Mouse (Mus musculus): Measurements from ENCODE around the gene Gm10130.
"Not testable (repeated sequence)": the region's sequence is repeated elsewhere in the genome, so short reads cannot be mapped to it uniquely, and the experiment has no call there.

Gm10130 gene

DNA sequence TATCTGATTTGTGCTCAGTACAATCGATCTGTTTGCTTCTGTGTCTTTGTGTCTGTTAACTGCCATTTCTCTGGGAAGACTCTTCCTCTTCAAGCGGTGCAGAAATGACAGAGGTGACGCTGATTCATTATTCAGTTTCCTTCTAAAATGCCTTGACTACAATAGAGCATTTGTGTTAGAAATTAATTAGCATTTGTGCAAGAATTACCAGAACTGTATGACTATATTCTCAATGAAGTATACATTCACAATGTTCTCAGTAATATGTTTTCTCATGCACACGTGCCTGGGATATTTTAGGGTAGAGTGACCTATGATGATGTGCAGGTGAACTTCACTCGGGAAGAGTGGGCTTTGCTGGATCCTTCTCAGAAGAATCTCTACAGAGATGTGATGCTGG is at the start of gene Gm10130:
Gene Gm10130 (plus strand): TSS at position 301 of the 400 bp plus-strand sequence.
- no peak for DNase-seq

DNA sequence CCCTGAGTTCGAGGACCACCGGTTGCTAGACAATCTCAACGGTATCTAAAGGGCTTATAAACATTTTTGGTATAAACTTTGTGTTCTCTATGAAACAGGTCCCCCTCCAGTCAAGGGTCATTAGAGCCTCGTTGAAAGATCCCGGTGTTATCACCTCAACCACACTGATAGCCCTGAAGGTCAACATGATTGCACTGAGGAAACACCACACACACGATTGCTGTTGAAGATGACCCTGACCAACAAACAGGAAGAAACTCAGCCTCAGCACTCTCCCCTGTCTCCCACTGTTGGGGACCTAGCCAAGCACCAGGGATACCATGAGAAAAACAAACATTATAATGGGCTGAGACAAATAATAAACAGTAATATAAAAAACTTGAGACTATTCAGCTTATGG is 29.8 kb upstream of the Gm10130 start:
- DNase-seq = no peak

DNA sequence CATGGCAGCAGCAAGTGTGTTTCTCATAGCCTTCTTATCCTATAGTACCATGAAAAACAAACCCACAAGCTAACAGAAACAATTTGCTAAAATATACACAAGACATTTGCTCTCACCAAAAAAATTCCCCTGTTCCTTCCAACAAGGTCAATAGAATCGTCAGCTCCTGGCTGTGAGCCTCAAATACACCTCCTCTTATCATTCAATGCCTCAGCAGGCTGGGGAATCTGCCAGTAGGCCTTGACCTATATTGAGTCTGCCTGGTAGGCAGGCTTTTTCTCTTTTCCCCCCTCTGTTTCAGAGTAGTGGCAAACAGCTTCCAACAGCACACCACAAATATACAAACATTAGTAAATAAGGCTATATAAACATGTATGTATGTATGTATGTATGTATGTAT is 24.4 kb upstream of the Gm10130 start:
- no peak for DNase-seq

DNA sequence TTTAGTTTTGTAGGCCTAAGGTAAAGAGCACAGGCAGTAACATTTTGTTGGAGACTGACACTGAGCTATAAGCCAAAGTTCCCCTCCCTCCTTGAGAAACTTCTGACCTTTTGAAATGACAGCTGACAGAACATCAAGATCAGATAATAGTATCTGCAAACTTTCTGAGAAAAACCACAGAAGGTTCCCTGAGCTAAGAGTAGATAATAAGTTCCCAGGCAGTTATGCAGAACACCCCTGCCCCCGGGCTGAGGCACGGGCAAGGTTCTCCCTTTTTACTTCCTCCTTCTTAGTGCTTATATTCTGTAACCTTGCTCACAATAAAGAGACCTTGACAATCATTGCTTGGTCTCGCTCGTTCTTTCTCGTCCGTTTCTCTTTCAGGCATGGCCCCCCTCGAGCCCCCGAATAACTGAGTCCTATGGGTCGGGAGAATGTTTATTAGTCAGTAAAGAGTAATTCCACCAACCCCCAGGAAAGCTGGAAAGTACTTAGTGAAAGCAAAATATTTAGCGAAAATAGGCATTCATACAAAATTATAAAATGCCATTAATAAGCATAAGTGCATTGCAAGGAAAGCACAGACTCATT is 16.2 kb upstream of the Gm10130 start:
- DNase-seq = no peak

DNA sequence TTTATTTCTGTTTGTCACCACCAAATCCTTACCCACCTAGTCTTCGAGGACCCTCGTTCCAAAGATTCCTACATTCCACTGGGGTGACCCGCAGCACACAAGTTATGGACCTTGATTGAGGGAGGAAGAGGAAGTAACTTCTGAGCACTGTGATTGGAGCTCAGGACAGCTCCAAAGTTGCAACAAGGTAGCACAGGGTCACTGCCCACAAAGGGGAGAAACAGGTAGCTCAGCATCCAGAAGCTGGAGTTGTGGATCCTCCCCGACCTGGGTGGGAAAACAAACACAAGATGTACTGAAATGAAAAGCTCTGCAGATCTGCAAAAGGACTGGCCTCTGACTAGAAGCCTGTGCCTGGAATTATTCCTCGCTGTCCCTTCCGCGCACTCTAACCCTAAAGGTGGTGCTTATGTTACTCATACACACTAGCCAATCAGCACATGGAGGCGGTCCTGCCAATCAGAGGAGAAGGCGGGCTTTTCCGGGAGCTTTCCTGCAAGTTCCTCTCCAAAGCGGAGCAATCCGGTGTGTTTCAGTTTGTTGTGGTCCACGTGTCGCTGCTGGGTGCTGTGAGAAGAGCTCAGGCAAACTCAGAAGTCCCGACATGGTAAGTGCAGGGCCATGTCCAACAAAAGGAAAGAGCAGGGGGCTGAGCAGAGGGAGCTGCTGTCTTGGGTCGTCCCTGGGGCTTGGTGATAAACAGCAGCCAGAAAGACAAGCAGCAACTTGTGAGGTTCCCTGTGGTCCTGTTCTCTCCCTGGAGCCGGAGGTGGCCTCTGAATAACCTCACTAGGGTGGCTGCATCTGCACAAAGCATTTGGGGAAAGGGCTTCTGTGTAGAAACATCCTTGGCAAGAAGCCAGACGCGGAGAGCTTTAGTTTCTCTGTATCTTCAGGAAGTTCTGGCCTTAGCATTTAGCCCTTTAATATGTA is 12.3 kb upstream of the Gm10130 start:
- peak; percentile 93 for DNase-seq

DNA sequence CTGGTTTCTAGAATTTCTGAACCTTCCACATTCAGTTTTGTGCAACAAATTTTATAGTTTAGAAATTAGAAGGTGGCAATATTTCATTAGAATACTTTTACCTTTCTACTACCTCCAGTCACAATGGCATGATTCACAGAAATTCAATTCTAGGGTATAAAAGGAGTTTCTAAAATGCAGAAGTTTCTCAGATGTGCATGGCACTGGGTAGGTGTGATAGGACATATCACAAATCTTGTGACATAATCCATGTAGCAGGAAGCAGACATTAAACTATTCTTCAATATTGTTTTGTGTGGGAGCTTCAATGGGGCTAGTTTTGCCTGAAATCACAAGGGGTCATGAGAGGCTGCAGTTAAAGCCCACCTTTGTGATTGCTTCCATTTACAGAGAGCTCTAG is 7.4 kb upstream of the Gm10130 start:
- no peak for DNase-seq

DNA sequence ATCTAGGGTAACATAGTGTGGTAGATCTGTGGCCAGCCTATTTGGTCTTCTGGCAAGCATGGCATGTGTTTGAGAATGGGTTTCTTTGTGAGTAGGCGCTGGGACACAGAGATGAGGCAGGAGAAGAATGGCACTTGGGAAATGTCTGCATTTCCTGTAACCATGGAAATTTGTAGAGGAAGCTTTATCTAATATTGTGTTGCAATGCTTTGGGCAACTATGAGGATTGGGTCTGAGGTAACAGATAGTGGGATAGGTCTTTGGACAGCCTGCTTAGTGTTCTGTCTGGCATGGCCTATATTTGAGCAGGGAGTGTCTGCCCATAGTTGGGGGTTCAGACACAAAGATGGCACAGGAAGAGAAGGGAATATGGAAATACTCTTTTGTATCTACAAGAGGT is 4.5 kb upstream of the Gm10130 start:
- DNase-seq = no peak

DNA sequence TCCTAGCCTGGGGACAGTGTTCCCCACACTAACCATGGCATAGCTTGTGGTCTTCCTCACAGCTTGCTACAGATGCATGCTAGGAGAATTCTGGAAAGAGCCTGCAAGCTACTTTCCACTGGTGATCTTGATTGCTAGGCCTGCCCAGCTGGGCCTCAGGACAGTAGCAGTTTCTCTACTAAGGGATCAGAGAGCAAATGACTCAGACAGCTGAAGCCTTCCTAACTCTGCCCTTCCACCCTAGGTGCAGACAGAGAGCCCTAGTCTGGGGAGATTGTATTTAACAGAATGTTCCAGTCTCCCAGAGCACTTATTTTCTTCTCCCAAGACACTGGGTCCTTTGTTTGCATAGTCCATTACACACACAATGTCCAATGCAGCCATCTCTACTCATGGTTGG is 33.6 kb downstream of the Gm10130 start:
- DNase-seq = not testable (repeated sequence)

DNA sequence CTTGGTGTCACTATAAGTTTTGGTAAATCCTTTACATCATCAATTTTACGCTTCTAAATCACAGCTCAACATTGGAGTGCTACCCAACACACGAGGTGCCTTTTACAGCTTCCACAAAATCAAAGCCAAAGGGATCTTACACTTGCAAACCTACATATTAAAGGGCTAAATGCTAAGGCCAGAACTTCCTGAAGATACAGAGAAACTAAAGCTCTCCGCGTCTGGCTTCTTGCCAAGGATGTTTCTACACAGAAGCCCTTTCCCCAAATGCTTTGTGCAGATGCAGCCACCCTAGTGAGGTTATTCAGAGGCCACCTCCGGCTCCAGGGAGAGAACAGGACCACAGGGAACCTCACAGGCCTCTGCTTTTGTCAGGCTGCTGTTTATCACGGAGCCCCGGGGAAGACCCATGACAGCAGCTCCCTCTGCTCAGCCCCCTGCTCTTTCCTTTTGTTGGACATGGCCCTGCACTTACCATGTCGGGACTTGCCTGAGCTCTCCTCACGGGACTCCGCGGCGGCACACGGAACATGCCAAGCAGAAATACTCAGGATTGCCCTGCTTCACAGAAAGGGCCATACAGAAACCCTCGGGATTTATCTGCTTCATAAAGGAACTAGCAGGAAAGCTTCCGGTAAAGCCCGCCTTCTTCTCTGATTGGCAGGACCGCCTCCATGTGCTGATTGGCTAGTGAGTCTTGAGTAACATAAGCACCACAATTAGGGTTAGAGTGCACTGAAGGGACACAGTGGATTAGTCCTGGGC is 38.8 kb downstream of the Gm10130 start, which contains the start of gene 3300002I08Rik:
Gene 3300002I08Rik (minus strand): TSS at position 653 of the 765 bp plus-strand sequence.
- peak; percentile 93 for DNase-seq

DNA sequence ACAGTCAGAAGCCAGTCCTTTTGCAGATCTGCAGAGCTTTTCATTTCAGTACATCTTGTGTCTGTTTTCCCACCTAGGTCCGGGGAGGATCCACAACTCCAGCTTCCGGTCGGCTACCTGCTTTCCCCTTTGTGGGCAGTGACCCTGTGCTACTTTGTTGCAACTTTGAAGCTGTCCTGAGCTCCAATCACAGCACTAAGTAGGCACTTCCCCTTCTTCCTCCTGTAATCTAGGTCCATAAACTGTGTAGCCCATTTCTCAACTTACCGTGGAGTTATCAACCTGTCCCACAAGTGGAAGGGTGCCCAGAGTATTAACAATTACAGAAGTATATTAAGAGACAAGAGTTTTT is 39.4 kb downstream of the Gm10130 start:
- DNase-seq = no peak

DNA sequence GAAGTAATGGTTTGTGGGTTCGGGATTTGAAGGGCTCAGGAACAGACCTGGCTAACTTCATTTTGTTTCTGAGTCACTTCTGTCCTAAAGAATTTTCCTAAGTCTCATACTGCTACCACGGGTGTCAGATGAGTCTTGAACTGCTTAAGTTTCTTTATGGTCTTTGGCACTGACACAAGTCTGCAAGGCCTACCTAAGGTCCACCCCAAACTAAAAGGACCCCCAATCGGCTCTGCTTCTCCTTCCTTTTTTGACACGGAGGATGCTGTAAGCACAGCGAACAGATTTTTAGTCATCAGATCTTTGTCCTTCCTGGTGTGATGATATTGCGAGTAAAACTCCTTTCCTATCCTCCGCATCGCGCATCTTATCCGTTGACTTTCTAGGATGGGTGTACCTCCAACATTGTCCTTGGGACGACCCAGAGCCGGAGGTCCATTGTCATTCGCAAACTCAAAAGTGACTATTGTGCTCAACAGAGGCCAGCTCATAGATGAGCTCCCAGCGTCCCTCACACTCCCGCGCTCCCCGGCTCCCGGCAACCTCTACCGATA is 62.1 kb downstream of the Gm10130 start:
- DNase-seq = not testable (repeated sequence)

DNA sequence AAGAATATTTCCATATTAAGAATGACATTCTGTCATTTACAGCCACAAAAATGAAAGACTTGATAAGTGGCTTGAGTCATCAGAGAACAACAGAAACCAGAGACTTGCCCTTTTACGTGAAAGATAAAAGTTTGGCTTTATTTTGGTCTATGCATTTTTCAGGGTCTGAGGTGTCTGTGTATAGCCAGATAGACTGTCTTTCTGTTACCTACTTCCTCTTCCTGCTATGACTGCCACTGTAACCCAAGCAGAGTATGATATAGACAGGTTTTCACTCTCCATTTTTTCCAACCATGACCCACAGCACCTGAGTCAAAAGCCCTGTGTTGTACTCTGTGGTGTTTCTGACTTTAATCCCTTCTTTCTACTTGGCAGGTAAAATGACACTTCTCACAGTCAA is 66.7 kb downstream of the Gm10130 start:
- no peak for DNase-seq

DNA sequence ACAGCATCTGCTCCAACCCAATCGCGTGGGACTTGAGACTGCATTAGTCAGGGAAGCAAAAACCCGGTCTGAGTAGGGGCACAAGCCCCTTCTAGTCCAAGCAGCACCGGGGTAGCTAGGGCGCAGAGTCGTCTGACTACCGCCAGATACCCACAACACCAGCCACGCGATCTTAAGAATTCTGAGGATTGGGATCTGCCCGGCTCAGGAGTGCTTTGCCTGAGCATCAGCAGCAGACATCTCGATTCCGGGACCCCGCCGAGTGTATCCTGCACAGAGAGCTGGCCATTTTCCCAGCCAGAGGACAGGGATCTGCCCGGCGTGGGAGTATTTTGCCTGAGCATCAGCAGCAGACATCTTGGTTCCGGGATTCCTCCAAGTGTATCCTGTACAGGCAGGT is 88.6 kb downstream of the Gm10130 start:
- not testable (repeated sequence) for DNase-seq

Data from kidney, adult 11 months (tissue).